Comparison of ENCODE assay signal across 9 mouse cellular contexts in genomic region chr11:78152299-78153231, GRCm38 (mm10). TPM values are rescaled to one million over a fixed set of nuclear protein-coding genes. Genes with fewer than 3 reads are reported as not detected.
DNase-seq lines count a peak whose midpoint lies in the region; ATAC-seq and TF ChIP-seq lines count a peak whose summit lies in the region.
"Had no signal": no experiment of that assay in that cellular context is flagged by ENCODE, and none has a peak within 500 bp of the region (broad histone marks: within the 10 kb centered on the region; RNA-seq: fewer than 3 reads in every experiment).

No protein-coding gene starts in this region.

- no peaks in the 10 kb centered on the region for H3K9me3 ChIP-seq in limb, embryonic 13.5 days
- H3K9me3 ChIP-seq: liver, embryonic 15.5 days had no signal

- no peak overlapping the region for H3K27ac ChIP-seq in kidney, adult 2 months (ENCODE audit: insufficient read depth, low read depth, low read length)
- peak overlapping the region; percentile 53; the same call in 1 of the 2 replicates for H3K27ac ChIP-seq in limb, embryonic 13.5 days
- H3K27ac ChIP-seq: liver, embryonic 15.5 days had no signal

- DNase-seq in adrenal gland, adult (ENCODE audit: inconsistent age in 2 of 2, low spot score in 1 of 2) = peak; percentile 83 to 92
- no peak for DNase-seq in adrenal gland, postnatal 4 days (ENCODE audit: low spot score in 2 of 2)
- DNase-seq in cerebellum, adult 11 months = peak; percentile 77
- DNase-seq in gastrocnemius, postnatal 14 days = peak; percentile 73
- peak; percentile 76 for DNase-seq in kidney, adult 2 months
- peak; percentile 75 to 82 for DNase-seq in right cerebral cortex, postnatal 36 days (ENCODE audit: low spot score in 2 of 2)
- no peak for DNase-seq in B cell, adult 2 months

- no peak overlapping the region for H3K9ac ChIP-seq in limb, embryonic 13.5 days
- H3K9ac ChIP-seq: liver, embryonic 15.5 days had no signal

- no peak overlapping the region for H3K4me2 ChIP-seq in limb, embryonic 13.5 days (replicated peaks)
- H3K4me2 ChIP-seq: liver, embryonic 15.5 days had no signal

- intact Hi-C loops in gastrocnemius, postnatal 14 days (cut with DNase I; ENCODE audit: low total_unique reads) = no loop called here

- 49% methylated on average over 9 of the region's 9 CpGs for WGBS in kidney, adult 2 months
- 51% methylated on average over 9 of the region's 9 CpGs for WGBS in limb, embryonic 13.5 days

- no peak for TF ChIP-seq CTCF in kidney, adult 2 months (conservative IDR thresholded peaks at IDR 0.05; ENCODE audit: insufficient read depth, insufficient read length, low read depth, low read length)

- H3K27me3 ChIP-seq in kidney, adult 2 months (replicated peaks; ENCODE audit: control insufficient read depth, insufficient read depth, low read length) = no peaks in the 10 kb centered on the region
- no peaks in the 10 kb centered on the region for H3K27me3 ChIP-seq in limb, embryonic 13.5 days
- H3K27me3 ChIP-seq: liver, embryonic 15.5 days had no signal

- no peak for TF ChIP-seq POLR2A in kidney, adult 2 months (IDR thresholded peaks at IDR 0.05; ENCODE audit: low read depth, low read length)

- ATAC-seq in limb, embryonic 13.5 days (ENCODE audit: low FRiP score, low read depth) = no peak

- no peak overlapping the region for H3K4me3 ChIP-seq in kidney, adult 2 months (ENCODE audit: insufficient read depth, low read depth, low read length)
- no peak overlapping the region for H3K4me3 ChIP-seq in limb, embryonic 13.5 days
- H3K4me3 ChIP-seq: liver, embryonic 15.5 days had no signal

- peaks cover 3% of the 10 kb centered on the region; the same call in 1 of the 2 replicates for H3K4me1 ChIP-seq in kidney, adult 2 months (ENCODE audit: control insufficient read depth, insufficient read depth, low read length)
- H3K4me1 ChIP-seq in limb, embryonic 13.5 days = peaks cover 18% of the 10 kb centered on the region
- H3K4me1 ChIP-seq: liver, embryonic 15.5 days had no signal

- no peaks in the 10 kb centered on the region for H3K36me3 ChIP-seq in kidney, adult 2 months (ENCODE audit: control insufficient read depth, insufficient read depth, low read length)
- H3K36me3 ChIP-seq in limb, embryonic 13.5 days = peaks cover 89% of the 10 kb centered on the region

RNA-seq across cellular contexts. Expression of gene Traf4, which starts 12.8 kb away (rescaled TPM):
- 10 to 100 TPM; 42.7 to 46.5 TPM for total RNA-seq in adrenal gland, postnatal 4 days (2021)
- total RNA-seq in gastrocnemius, postnatal 14 days (2021) = 10 to 100 TPM in 1 of 2 experiments, 1 to 10 TPM in 1; 7.6 to 10.2 TPM
- 108 and 126 TPM in 2 replicates for polyA plus RNA-seq in kidney, adult 2 months (2012; rRNA removed)
- 108 and 109 TPM in 2 replicates for polyA plus RNA-seq in limb, embryonic 13.5 days (2015; fragmentation: Nextera tagmentation; extraction: Ambion mirVana)

RNA-seq across cellular contexts. Expression of gene Nek8, which starts 23.9 kb away (rescaled TPM):
- total RNA-seq in adrenal gland, postnatal 4 days (2021) = 10 to 100 TPM; 16.3 to 16.5 TPM
- 1 to 10 TPM; 1.4 to 2.1 TPM for total RNA-seq in gastrocnemius, postnatal 14 days (2021)
- 18.3 and 24.6 TPM in 2 replicates for polyA plus RNA-seq in kidney, adult 2 months (2012; rRNA removed)
- polyA plus RNA-seq in limb, embryonic 13.5 days (2015; fragmentation: Nextera tagmentation; extraction: Ambion mirVana) = 20.1 and 20.7 TPM in 2 replicates

RNA-seq across cellular contexts. Expression of gene Tlcd1, which starts 23.9 kb away (rescaled TPM):
- 10 to 100 TPM; 45.2 to 46.9 TPM for total RNA-seq in adrenal gland, postnatal 4 days (2021)
- 1 to 10 TPM; 3.5 to 4.4 TPM for total RNA-seq in gastrocnemius, postnatal 14 days (2021)
- 78.2 and 144 TPM in 2 replicates for polyA plus RNA-seq in kidney, adult 2 months (2012; rRNA removed)
- 13.5 and 14.1 TPM in 2 replicates for polyA plus RNA-seq in limb, embryonic 13.5 days (2015; fragmentation: Nextera tagmentation; extraction: Ambion mirVana)

RNA-seq across cellular contexts. Expression of gene Rpl23a, which starts 30.8 kb away (rescaled TPM):
- 1,000 to 10,000 TPM; 2,039 to 2,132 TPM for total RNA-seq in adrenal gland, postnatal 4 days (2021)
- 1,000 to 10,000 TPM; 1,019 to 1,174 TPM for total RNA-seq in gastrocnemius, postnatal 14 days (2021)
- 153 and 278 TPM in 2 replicates for polyA plus RNA-seq in kidney, adult 2 months (2012; rRNA removed)
- polyA plus RNA-seq in limb, embryonic 13.5 days (2015; fragmentation: Nextera tagmentation; extraction: Ambion mirVana) = 1,373 and 1,384 TPM in 2 replicates

RNA-seq across cellular contexts. Expression of gene Rab34, which starts 35.7 kb away (rescaled TPM):
- total RNA-seq in adrenal gland, postnatal 4 days (2021) = 100 to 1,000 TPM; 120 to 124 TPM
- total RNA-seq in gastrocnemius, postnatal 14 days (2021) = 10 to 100 TPM; 10.2 to 14.1 TPM
- 78.1 and 92.4 TPM in 2 replicates for polyA plus RNA-seq in kidney, adult 2 months (2012; rRNA removed)
- 171 and 185 TPM in 2 replicates for polyA plus RNA-seq in limb, embryonic 13.5 days (2015; fragmentation: Nextera tagmentation; extraction: Ambion mirVana)

Comparison
In these comparisons a context has a peak if more than half of its experiments do, and no peak if none do; other contexts are left out.
1. DNase-seq: peak in adrenal gland, adult (2 of 2), cerebellum, adult 11 months (single experiment), gastrocnemius, postnatal 14 days (single experiment), kidney, adult 2 months (single experiment) and right cerebral cortex, postnatal 36 days (2 of 2); none in adrenal gland, postnatal 4 days (0 of 2) and B cell, adult 2 months (0 of 2).
2. RNA of gene Nek8, which starts 23.9 kb away (total RNA-seq): 16.3 to 16.5 TPM in adrenal gland, postnatal 4 days; 1.4 to 2.1 TPM in gastrocnemius, postnatal 14 days; every median in the first group is over 4 times any median in the second.
3. RNA of gene Tlcd1, which starts 23.9 kb away (total RNA-seq): 45.2 to 46.9 TPM in adrenal gland, postnatal 4 days; 3.5 to 4.4 TPM in gastrocnemius, postnatal 14 days; every median in the first group is over 4 times any median in the second.